Mouse (Mus musculus) kidney, postnatal 10 days (tissue): ENCODE results near the gene Ntn5.
"Not testable (repeated sequence)": the region's sequence is repeated elsewhere in the genome, so short reads cannot be mapped to it uniquely, and the experiment has no call there.

Source experiments
- DNase-seq: peaks from one replicate; pipeline ENCODE4 v3.0.0; 2021; ENCODE audit warnings: mixed read lengths

The Ntn5 gene

DNA sequence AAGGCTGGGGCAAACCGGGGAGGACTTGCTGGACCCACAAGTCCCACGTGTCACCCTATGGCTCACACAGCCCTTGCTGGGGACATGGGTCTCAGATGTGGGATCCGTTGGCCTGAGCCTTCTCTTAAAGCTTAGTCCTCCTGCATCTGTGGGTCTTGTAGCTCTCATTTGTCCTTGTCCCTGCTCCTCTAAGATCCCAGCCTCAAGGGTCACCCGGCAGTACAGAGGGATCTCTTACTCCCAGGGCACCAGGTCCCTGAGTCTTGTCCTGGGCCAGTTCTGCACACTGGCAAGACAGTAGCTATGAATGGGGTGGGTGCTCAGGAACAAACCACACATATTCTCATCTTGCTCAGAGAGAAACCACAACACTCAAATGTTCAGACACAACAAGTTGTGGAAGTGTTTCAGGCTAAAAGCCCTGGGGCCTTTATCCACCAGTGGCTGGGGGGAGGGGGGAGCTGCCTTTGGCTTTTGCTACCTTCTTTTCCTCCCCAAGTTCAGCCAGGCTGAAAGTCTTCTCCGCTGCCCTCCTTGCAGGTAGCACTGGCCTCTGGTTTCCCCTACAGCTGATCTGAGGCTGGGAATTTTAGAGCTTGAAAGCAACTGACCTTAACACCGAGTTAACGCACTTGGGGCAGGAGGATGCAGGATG, at the start of gene Ntn5:
Gene Ntn5 (plus strand): TSS at position 627 of the 655 bp plus-strand sequence.
- DNase-seq, result no peak

DNA sequence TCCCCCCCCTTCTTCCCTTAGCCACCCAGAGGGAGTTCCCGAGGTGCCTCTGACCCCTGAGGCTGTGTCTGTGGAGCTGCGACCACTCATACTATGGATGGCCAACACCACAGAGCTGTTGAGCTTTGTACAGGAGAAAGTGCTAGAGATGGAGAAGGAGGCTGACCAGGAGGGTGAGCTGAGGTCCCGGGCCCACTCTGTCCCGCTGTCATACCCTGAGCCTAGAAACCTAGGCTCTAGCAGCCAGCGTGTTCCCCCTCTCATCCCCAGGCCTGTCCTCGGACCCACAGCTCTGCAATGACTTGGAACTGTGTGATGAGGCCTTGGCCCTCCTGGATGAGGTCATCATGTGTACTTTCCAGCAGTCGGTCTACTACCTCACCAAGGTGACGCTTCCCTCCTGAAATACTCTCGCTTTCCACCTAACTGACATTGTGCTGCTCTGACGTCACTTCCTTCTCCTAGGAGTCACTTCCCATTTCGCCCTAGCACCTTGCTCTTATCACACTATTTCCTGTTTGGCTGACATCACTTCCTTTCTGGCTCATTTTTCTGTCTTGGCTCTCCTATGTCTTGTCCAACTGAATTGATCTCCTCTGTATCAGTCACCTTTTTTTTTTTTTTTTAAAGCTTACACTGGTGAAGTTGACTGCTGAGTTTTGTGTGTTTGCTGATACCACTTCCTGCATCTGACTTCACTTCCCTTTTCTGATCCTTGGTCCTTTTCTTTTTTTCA, 48.7 kb upstream of the Ntn5 start:
- DNase-seq, result peak; percentile 41

DNA sequence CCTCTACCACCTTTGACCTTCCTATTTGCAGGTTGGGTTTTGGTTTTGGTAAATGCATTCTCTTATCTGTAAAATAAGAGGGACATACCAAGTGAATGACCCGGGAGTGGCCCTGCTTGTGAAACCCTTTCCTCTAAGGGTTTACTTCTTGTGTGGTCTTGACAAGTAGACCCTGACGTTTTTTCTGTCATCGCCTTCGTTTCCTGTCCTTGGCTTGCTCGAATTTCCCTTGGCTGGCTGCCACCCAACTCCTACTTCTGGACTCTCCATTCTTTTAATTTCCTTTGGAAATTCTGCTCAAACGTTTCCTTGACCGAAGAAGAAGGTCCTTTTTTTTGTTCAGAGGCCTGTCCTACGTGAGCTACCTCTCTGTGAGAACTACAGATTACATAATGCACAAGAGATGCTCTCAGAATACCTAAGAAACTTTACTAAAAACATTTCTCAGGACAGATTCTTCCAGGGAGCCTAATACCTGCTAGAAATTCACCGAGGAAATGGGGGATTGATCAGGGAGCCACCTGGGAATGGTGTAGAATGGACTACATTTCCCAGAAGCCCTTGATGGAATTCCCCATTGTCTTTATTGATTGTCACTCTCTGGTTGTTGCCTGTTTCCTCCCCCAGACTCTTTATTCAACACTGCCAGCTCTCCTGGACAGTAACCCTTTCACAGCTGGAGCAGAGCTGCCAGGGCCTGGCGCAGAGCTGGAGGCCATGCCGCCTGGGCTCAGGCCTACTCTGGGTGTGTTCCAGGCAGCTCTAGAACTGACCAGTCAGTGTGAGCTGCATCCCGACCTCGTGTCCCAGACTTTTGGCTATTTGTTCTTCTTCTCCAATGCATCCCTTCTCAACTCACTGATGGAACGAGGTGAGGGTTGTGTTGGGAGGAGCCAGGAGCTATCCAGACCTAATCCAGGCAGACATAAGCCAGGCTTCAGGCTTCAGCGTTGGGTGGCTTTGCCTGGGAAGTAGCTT, 47.8 kb upstream of the Ntn5 start:
- DNase-seq, result peak; percentile 90

DNA sequence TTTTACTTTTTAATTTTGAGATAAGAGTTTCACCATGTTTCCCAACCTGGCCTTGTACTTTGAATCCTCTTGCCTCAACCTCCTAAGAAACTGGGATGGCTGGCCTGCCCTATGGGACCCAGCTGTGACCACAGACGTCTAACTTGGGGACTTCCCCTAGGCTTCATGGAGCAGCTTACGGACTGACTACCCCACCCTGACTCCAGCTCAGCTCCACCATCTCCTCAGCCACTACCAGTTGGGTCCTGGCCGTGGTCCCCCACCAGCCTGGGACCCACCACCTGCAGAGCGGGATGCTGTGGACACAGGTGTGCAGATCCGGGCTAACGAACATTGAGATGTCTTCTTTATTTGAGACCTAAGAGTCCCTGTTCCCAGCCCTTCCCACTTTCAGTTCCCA, 46.1 kb upstream of the Ntn5 start:
- DNase-seq, result no peak

DNA sequence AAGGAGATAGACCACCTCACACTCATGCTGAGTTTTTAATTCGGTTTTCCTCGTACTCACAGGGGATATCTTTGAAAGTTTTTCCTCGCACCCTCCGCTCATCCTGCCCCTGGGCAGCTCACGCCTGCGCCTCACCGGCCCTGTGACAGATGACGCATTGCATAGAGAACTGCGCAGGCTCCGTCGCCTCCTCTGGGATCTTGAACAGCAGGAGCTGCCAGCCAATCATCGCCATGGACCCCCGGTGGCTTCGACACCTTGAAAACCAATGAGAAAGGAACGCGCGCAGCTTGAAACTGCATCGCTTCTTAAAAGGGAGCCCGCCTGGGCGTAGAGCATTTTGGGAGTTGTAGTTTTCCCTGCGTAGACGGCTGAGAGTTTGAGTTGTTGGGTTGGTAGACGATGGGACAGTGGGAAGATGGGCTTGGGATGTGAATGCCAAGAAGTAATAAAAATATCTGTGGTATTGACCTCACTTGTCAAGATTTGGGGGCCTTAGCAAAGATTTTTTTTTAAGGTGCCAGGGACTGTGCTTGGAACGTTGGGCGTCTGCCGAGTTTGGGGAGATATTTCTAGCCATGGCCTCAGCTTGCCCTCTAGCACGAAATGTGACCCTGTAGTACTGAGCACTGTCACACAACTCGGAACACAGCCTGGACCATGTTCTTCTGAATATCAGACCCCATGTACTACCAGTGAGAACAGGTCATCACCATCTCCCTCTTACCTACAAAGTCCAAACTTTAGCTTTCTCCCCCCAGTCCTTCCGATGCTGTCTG, 45.0 kb upstream of the Ntn5 start:
- DNase-seq, result peak; percentile 95

DNA sequence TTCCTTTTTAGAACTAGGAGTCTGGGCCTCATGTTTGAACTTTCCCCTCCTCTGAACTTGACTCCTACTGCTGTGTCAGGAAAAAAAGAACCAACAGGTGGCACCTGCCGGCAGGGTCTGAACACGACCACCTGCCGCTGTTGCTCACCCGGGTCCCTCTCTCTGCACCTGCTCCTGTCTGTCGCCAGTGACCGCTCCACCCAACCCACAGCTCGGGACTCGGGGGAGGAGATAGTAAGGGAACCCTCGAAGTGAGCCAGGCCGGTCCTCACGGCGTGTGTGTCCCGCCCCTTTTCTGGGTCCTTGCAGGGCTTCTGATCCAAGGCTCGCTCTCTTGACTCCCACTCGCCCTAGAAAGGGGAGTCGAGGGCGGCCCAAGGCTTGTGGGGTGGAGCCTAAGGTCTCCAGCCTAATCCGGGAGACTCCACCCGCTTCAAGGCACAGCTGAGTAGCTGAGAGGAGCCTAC, 44.2 kb upstream of the Ntn5 start, which contains the start of gene Mamstr:
Gene Mamstr (plus strand): TSS at position 417 of the 467 bp plus-strand sequence.
- DNase-seq, result peak; percentile 50

DNA sequence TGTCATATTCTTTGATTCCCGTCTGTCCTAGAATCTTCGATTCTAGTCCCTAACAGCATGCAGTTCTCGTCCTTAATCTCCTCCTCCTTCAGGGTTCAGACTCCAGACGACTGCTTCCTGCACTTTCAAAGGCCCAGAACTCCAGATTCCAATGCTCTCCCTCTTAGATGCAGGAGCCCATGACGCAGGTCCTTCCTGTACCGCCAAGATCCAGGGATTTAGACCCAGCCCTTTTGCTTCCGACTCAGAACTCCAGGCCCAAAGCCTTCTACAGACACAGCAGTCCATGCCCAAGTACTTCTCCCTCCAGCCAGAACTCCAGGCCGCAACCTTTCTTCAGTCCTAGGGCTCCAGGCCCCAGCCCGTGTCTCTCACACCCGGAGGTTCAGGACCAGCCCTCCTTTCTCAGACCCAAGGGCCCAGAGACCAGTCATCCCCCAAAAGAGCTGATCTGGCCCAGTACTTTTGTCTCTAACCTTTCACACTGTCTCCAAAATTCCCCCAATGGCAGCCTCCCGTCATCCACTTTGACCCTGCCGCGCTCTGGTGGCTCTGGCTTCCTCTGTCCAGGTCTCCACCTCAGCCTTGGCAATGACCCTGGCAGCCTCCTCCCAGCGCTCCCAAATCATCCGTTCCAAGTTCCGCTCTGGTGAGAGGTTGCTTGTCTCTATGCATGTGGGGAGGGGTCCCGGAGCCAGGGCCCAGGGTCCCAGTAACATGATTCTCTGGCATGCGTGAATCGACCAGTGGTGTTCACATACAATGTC, 43.4 kb upstream of the Ntn5 start:
- no peak for DNase-seq

DNA sequence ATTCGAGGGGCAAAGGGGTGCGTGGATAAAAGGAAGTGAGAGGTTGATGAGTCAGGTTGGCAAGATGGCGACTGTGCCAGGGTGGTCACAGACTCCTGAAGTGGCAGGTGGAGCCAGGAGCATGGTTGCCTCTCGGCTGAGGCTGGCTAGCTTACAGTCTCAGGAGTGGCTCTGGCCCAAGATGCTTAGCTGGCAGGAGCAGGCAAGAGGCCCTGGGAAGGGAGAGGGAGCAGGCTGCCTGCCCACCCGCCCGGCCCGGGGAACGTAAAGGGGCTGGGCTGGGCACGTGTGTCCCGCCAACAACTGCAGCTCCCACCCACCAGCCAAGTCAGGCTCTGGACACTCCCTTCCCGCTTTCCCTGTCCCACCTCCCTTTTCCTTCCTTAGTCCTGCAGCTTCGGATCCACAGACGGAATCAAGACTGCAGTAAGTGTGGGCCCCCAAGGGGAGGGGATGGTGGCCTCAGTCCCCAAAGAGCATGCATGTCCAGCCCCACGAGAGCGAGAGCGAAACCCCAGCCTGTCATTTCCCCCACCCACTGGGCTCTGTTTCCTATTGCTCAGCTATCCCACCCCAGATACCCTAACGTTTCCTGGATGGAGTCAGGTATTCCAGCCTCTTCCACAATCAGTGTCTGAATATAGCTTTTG, 42.3 kb upstream of the Ntn5 start:
- peak; percentile 54 for DNase-seq

DNA sequence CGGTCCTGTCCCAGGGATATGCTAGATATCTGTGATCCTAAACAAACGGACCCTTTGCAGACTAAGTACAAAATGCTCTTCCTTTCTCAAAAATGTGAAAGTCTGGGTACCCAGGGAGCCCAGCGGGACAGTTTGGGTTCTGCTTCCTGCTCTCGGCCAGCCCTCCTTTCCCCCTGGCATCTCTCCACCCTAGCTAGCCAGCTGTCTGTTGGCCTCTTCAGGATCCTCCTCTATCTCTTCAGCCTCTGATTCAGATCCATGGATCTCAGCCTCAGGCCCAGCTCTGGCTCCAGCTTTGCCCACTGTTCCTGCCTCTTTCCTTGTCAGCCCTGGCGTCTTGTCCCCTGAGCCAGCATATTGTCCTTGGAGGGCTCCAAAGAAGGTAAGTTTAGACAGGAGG, 41.7 kb upstream of the Ntn5 start:
- no peak for DNase-seq

DNA sequence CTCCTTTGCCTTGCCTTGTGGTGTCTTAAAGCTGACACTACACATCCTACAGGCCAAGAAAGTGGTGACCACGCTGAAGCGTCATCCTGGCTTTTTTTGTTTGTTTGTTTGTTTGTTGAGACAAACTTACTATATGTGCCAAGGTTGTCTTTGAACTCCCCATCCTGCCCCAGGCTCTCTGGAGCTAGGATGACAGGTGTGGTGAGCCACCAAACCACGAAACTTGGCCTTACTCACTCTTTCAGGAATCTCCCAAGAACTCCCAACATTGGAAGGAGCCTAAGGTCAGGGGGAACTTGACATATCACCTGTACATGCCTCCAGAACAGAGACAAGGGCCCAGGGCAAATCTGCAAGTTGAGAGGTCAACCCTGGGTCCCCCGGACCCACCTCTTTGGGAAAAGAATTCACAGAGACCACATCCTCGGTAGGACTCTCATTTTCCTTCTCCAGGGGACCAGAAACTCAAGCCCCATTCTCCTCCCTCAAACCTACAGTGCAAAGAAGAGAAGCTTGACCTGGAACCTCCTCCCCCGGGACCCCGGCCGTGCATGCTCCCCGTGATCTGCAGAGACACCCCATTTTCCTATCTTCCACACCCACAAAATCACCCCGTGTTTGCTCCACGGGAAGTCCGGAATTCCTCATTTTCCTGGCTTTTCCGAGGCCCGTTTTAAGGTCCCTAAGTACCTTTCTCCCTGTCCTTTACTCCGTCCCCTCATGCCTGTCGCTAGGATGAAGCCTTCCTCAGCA, 41.1 kb upstream of the Ntn5 start:
- DNase-seq, result no peak

DNA sequence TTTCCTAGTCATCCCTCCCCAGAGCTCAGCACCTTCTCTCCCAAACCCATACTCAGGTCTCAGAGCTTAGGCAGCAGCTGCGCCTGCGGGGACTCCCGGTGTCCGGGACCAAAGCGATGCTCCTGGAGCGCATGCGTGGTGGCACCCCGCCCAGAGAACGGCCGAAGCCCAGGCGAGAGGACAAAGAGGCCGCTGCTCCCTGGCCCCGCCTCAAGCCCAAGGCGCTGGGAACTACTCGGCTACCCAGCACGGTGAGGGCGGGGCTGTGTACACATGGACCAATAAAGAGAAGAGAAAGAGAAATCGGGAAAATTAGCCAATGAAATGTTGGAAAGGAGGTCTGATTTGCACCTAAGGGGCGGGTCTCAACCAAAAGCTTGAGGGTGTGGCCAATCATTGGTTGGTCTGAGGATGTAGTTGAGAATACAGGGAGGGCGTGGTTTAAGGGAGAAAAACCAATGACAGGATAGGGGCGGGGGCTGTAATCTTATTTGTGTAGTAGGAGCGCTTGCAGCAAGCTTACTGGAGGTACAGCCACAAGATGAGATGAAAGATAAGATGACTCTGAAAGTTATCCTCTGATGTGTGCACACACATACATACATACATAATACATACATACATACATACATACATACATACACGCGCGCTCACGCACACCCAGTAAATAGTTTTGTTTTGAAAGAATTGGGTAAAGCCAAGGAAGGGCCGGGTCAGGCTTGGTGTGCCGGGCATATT, 40.2 kb upstream of the Ntn5 start:
- peak; percentile 97 for DNase-seq

DNA sequence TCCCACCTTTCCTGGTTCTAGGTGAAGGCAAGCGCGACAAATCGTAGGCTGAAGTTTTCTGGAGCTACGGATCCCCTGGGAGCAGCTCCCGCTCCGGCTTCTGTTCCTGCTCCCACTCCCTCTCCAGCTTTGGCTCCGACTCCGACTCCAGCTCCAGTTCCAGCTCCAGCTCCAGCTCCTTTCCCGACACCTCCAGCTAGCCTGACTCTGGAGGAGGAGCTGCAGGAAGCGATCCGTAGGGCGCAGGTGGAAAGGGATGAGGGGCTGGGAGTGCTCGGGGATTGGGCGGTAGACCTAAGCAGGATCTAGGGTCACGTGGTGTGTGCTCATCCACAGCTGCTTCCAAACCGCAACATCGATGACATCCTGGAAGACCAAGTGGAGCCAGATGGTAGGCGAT, 39.6 kb upstream of the Ntn5 start:
- DNase-seq, result peak; percentile 66

DNA sequence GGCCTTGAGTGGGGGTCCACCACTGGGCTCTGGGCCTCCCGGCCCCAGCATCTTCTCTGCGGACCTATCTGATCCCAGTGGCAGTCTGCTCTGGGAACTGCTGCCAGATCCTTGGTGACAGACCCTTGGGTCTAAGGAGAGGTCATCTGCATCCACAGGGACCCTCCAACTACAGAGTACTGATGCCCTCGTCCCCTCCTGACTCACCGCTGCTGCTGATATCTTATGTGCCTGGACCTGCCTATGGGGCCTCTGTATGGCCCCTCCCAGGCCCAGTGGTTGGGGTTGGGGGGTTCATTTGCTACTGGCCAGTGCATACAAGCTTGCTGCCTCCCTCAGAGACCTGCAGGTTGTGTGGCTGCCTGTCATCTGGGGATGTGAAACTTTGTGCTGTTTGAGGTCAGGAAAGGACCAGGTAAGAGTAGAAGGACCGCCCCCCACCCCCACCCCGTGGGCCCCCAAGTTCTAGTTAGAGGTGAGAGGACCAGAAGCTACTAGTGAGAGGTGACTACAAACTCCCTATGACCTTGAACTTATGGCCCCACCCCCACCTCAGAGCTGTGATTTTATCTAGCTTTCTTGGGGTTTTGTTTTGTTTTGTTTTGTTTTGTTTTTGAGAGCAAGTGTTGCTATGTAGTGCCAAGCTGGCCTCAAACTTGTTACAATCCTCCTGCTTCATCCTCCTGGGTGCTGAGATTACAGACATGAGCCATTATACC, 38.8 kb upstream of the Ntn5 start:
- no peak for DNase-seq

DNA sequence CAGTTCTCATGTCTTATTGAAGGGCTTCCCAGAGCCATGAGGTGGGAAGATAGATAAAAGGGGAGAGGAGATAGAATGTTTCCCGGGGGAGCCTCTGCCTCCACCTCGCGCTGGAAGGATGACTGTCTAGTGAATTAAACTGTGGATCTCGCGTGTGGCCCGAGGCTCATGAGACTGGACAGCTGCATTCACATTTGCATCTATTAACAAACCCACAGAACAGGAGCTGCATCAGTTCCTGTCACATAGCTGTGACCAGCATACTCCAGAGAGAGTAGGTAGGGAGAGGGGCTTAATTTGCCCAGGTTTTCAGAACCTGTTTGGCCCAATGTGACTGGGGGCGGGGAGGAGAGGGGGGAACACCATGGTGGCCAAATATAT, 38.2 kb upstream of the Ntn5 start:
- no peak for DNase-seq

DNA sequence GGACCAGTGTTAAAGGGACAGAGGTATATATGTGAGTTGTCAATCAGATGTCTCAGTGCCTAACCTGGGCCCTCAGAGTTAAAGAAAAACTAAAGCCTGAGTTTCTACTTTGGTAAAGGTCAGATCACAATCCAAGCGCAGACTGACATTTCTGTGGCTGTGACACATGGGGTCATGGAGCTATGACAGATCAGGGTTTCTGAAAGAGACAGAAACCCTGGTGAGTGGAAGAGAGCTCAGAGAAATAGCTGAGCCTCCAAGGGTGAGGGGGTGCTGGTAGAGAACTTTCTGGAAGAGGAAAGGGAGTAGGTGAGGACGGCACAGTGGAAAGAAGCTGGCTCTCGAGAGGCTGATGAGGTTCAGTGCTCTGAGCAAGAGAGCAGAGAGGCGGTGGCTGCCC, 37.2 kb upstream of the Ntn5 start:
- DNase-seq, result no peak

DNA sequence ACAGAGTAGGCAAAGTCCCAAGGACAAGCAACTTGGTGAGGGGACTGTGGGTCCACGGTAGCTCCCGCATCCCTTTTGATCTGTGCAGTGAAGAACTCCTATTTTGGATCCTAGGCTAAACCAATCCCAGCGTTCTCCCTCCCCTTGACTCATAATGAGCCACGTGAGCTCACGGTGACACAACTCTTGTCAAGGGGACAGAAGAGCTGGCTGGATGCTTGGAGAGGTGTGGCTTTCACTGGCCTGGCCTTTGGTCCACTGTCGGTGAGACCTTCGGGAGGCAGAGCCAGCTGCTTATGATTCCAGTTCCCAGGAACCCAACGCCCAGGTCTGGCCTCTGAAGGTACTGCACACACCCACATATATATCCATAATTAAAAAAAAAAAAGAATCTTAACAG, 34.5 kb upstream of the Ntn5 start:
- DNase-seq, result no peak

DNA sequence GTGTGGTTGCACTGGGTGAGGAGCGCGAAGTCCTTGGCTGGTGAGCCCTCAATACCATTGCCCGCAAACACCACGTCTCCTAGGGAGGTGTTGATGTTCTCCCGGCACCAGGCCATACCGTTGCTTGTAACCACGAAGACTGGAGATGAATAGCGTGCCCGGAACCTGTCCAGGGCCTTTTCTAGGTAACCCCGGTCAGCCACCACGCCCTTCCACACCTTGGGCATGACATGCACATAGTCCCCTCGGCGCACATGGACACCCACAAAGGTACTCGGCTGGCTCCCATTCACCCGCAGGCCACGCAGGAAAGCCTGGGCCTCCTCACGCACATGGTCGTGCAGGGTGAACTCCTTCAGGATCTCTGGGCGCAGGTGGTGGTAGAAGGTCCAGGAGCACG, 33.3 kb upstream of the Ntn5 start:
- not testable (repeated sequence) for DNase-seq

DNA sequence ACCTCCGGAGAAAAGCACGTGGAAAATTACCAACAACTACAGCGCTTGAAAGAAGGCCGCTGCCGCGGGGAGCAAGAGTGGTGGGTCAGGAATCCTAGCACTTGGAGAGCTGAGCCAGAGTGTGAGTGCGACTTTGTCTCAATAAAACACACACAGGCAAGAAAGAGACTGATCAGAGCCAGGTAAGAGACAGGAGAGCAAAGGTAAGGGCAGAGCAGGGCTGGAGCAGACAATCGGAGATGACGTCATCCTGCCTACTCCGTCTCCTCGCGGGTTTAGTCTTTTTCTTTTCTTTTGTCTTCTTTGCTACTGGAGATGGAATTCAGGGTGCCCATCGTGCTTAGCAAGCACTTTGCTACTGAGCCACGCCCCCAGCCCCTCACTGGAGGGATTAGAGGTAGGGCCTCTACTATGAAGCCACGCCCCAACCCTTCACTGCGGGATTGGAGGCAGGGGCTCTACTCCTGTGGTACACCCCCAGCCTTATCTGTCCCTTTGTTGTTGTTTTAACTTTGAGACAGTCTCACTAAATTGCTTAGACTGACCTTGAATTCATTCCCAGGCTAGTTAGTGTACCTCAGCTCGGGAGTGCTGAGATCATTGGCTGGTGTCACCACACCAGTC, 29.3 kb upstream of the Ntn5 start:
- no peak for DNase-seq
